Mouse (Mus musculus): Measurements from ENCODE around the gene Neil3. TPM values are rescaled to one million over a fixed set of nuclear protein-coding genes. Genes with fewer than 3 reads are reported as not detected.
"Not testable (repeated sequence)": the region's sequence is repeated elsewhere in the genome, so short reads cannot be mapped to it uniquely, and the experiment has no call there.

Gene Neil3
- total RNA-seq, 2 experiments from 2014 or later, result 32.1 to 64.6 TPM

GRCm38 (mm10) chr8:53539585-53539984, 99.3 kb downstream of the Neil3 start:
- ATAC-seq (replicated peaks; ENCODE audit: poor library complexity), result no peak

GRCm38 (mm10) chr8:53538049-53538448, 100.8 kb downstream of the Neil3 start:
- ATAC-seq (replicated peaks; ENCODE audit: poor library complexity), result not testable (repeated sequence)

Other genes with a start within 250 kb of the Neil3 start
- 22.3 and 24.1 TPM in 2 replicates for gene Aga, start 127.3 kb downstream of the Neil3 start, total RNA-seq (2015)
- gene Aga, start 127.3 kb downstream of the Neil3 start, total RNA-seq (2017), result 19.4 and 23.8 TPM in 2 replicates

Data from megakaryocyte progenitor cell, adult 5-6 weeks (primary cell).